9 mouse cellular contexts compared by ENCODE assay signal in genomic region chr11:86961510-86962303, GRCm38 (mm10). TPM values are rescaled to one million over a fixed set of nuclear protein-coding genes. Genes with fewer than 3 reads are reported as not detected.
DNase-seq lines count a peak whose midpoint lies in the region; ATAC-seq and TF ChIP-seq lines count a peak whose summit lies in the region.
"Had no signal": no experiment of that assay in that cellular context is flagged by ENCODE, and none has a peak within 500 bp of the region (broad histone marks: within the 10 kb centered on the region; RNA-seq: fewer than 3 reads in every experiment).

No protein-coding gene starts in this region.

- H3K36me3 ChIP-seq in midbrain, embryonic 10.5 days = no peaks in the 10 kb centered on the region
- H3K36me3 ChIP-seq in midbrain, postnatal 0 days (ENCODE audit: insufficient read depth, low read length) = no peaks in the 10 kb centered on the region
- no peaks in the 10 kb centered on the region for H3K36me3 ChIP-seq in kidney, postnatal 0 days (ENCODE audit: insufficient read depth, low read length)
- H3K36me3 ChIP-seq: G1E had no signal

- H3K4me1 ChIP-seq in midbrain, embryonic 10.5 days = peaks cover 50% of the 10 kb centered on the region
- H3K4me1 ChIP-seq in midbrain, postnatal 0 days (ENCODE audit: insufficient read depth, low read length) = no peaks in the 10 kb centered on the region
- peaks cover 55% of the 10 kb centered on the region for H3K4me1 ChIP-seq in kidney, postnatal 0 days (replicated peaks; ENCODE audit: insufficient read depth, low read length)

- no peak overlapping the region for H3K9ac ChIP-seq in midbrain, postnatal 0 days (replicated peaks; ENCODE audit: low read length, poor library complexity, severe bottlenecking)
- no peak overlapping the region for H3K9ac ChIP-seq in kidney, postnatal 0 days (ENCODE audit: low read depth, low read length)

- H3K4me2 ChIP-seq in midbrain, postnatal 0 days (ENCODE audit: low read depth, low read length, poor library complexity, severe bottlenecking) = no peak overlapping the region
- H3K4me2 ChIP-seq in kidney, postnatal 0 days (ENCODE audit: low read length) = no peak overlapping the region

- no peaks in the 10 kb centered on the region for H3K9me3 ChIP-seq in midbrain, embryonic 10.5 days (replicated peaks)
- no peaks in the 10 kb centered on the region for H3K9me3 ChIP-seq in midbrain, postnatal 0 days (ENCODE audit: low read length)
- no peaks in the 10 kb centered on the region for H3K9me3 ChIP-seq in kidney, postnatal 0 days (replicated peaks; ENCODE audit: low read length)
- H3K9me3 ChIP-seq: G1E had no signal

- H3K27ac ChIP-seq in midbrain, embryonic 10.5 days (replicated peaks) = 0 out of 2 replicates have a peak overlapping the region, but pooled peaks have one; percentile 58
- no peak overlapping the region for H3K27ac ChIP-seq in midbrain, postnatal 0 days (ENCODE audit: low read depth, low read length)
- H3K27ac ChIP-seq in kidney, postnatal 0 days = peak overlapping the region; percentile 95

- H3K27me3 ChIP-seq in midbrain, embryonic 10.5 days (ENCODE audit: low read depth, poor library complexity, severe bottlenecking) = no peaks in the 10 kb centered on the region
- H3K27me3 ChIP-seq in midbrain, postnatal 0 days (ENCODE audit: insufficient read depth, low read length) = no peaks in the 10 kb centered on the region
- no peaks in the 10 kb centered on the region for H3K27me3 ChIP-seq in kidney, postnatal 0 days (ENCODE audit: insufficient read depth, low read length)

- no peak for ATAC-seq in midbrain, postnatal 0 days (ENCODE audit: low FRiP score)
- ATAC-seq in kidney, postnatal 0 days (replicated peaks; ENCODE audit: low FRiP score, low read depth) = peak; percentile 70

- intact Hi-C loops in left cerebral cortex, postnatal 36 days (cut with DNase I) = no loop called here

- no peak for DNase-seq in midbrain, embryonic 10.5 days (ENCODE audit: low spot score)
- no peak for DNase-seq in midbrain, postnatal 0 days (ENCODE audit: low spot score)
- peak; percentile 80 to 82 for DNase-seq in heart, adult 9 months (ENCODE audit: low spot score in 2 of 2)
- DNase-seq in kidney, postnatal 0 days (ENCODE audit: low spot score) = peak; percentile 61
- peak; percentile 91 for DNase-seq in lung, postnatal 36 days
- no peak for DNase-seq in embryo, embryonic 11 days
- no peak for DNase-seq in left cerebral cortex, postnatal 36 days (ENCODE audit: low spot score in 2 of 2)
- no peak for DNase-seq in layer of hippocampus, adult 8-10 months (ENCODE audit: low spot score in 2 of 2)

- 80% methylated on average over 11 of the region's 11 CpGs for WGBS in midbrain, embryonic 10.5 days
- 81% methylated on average over 11 of the region's 11 CpGs for WGBS in midbrain, postnatal 0 days
- 45% methylated on average over 11 of the region's 11 CpGs for WGBS in kidney, postnatal 0 days

- H3K4me3 ChIP-seq in midbrain, embryonic 10.5 days = no peak overlapping the region
- no peak overlapping the region for H3K4me3 ChIP-seq in midbrain, postnatal 0 days (ENCODE audit: low read depth, low read length)
- no peak overlapping the region for H3K4me3 ChIP-seq in kidney, postnatal 0 days (replicated peaks; ENCODE audit: low read depth, low read length)

- TF ChIP-seq CTCF in midbrain, postnatal 0 days (IDR thresholded peaks at IDR 0.05) = no peak
- no peak for TF ChIP-seq CTCF in kidney, postnatal 0 days (IDR thresholded peaks at IDR 0.05; ENCODE audit: low read depth)

RNA-seq across cellular contexts. Expression of gene Ypel2, which starts 31.8 kb away (rescaled TPM):
- polyA plus RNA-seq in midbrain, embryonic 10.5 days (2016; fragmentation: Nextera tagmentation; extraction: Ambion mirVana) = 3.0 and 4.4 TPM in 2 replicates
- total RNA-seq in midbrain, postnatal 0 days (2014; rRNA removed) = 5.8 and 6.1 TPM in 2 replicates
- 4.2 and 4.3 TPM in 2 replicates for polyA plus RNA-seq in midbrain, postnatal 0 days (2015; fragmentation: Nextera tagmentation; extraction: Ambion mirVana)
- polyA plus RNA-seq in kidney, postnatal 0 days (2015; fragmentation: Nextera tagmentation; extraction: Ambion mirVana) = 10.6 and 11.1 TPM in 2 replicates
- 10 to 100 TPM; 47.5 to 52.3 TPM for total RNA-seq in left cerebral cortex, postnatal 36 days (2021)
- 10 to 100 TPM; 21.5 to 28.4 (median 24.6) TPM for total RNA-seq in layer of hippocampus, adult 8-10 months (2022)

Comparison
In these comparisons a context has a peak if more than half of its experiments do, and no peak if none do; other contexts are left out.
1. DNase-seq: peak in heart, adult 9 months (2 of 2), kidney, postnatal 0 days (single experiment) and lung, postnatal 36 days (single experiment); none in midbrain, embryonic 10.5 days (single experiment), midbrain, postnatal 0 days (single experiment), embryo, embryonic 11 days (single experiment), left cerebral cortex, postnatal 36 days (0 of 2) and layer of hippocampus, adult 8-10 months (0 of 2).